Mouse (Mus musculus) heart, postnatal 10 days (tissue): ENCODE results near the gene Hoxc10. TPM values are rescaled to one million over a fixed set of nuclear protein-coding genes. Genes with fewer than 3 reads are reported as not detected.
A peak's percentile ranks its signal among the peaks of the same experiment; 100 is the strongest.

Experiments
- DNase-seq, 2 experiments: peaks; one replicate each; pipeline ENCODE4 v3.0.0; 2021
- intact Hi-C: fragments of 180-260 bp; cut with DNase I; formaldehyde crosslinking; loops from one replicate; pipeline ENCODE4 v1.15.1; 2025
- total RNA-seq, 2 experiments: library from RNA; stranded (reverse); gene quantifications; 2 replicates each; pipeline ENCODE4 v1.2.3; 2021

Hoxc10 gene
- total RNA-seq, 2 experiments from 2014 or later: not detected

DNA sequence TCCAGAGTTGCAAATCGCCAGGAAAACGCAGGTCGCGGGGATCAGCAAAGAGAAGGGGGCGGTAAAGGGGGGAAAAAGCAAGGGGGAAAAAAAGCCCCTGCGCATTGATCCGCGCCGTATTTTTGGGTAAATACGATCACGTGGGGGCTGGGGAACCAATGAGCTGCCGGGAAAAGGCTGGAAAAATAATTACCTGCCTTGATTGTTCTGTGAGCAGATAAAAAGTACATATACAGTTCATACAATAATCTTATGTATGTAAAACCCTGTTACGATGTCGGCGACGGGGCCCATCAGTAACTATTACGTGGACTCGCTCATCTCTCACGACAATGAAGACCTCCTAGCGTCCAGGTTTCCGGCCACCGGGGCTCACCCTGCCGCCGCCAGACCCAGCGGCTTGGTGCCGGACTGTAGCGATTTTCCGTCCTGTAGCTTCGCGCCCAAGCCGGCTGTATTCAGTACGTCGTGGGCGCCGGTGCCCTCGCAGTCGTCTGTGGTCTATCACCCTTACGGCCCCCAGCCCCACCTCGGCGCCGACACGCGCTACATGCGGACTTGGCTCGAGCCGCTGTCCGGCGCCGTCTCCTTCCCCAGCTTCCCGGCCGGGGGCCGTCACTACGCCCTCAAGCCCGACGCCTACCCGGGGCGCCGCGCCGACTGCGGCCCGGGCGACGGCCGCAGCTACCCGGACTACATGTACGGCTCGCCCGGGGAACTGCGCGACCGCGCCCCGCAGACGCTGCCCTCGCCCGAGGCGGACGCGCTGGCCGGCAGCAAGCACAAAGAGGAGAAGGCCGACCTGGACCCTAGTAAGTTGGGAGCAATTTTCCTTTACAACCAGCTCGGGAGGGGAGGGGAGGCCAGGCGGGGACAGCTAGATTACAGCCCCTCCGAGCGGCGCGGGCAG lies 15.0 kb downstream of the Hoxc10 start:
- intact Hi-C loops: loop anchor here (10.0 kb wide), 1 partner anchor 333 kb away; the partner anchor contains the start of gene Gpr84

DNA sequence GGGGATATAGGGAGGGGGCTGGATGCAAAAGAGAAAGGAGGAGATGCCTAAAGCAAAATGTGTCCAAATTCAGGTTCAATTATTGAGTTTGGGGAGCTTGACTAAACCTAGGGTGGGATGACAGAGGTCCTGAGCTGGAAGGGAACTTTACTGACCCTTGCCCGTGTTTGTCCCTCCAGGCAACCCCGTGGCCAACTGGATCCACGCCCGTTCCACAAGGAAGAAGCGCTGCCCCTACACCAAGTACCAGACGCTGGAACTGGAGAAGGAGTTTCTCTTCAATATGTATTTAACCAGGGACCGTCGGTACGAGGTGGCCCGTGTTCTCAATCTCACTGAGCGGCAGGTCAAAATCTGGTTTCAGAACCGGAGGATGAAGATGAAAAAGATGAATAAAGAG lies 17.1 kb downstream of the Hoxc10 start:
- no peak for DNase-seq
- intact Hi-C loops: loop anchor here (10.0 kb wide), 1 partner anchor 331 kb away; the partner anchor contains the start of gene Gpr84

More for the DNA sequence above, 15.0 kb downstream of the Hoxc10 start:
- no peak for DNase-seq

DNA sequence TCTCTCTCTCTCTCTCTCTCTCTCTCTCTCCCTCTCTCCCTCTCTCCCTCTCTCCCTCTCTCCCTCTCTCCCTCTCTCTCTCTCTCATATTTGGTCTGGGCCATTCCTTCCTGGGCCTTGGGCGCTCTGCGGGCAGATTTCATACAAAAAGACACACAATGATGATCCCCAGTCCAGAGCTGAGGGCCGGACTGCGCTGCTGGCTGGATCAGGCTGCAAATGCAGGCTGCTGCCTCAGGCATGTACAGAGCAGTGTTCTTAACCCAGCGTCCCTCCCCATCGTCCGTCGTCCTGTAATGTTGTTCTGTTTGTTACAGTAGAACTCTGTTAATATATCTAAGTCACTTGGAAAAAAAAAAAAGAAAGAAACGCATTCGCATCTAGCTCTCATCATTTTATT lies 17.9 kb downstream of the Hoxc10 start:
- DNase-seq: no peak
- intact Hi-C loops: loop anchor here (10.0 kb wide), 1 partner anchor 330 kb away; the partner anchor contains the start of gene Gpr84

DNA sequence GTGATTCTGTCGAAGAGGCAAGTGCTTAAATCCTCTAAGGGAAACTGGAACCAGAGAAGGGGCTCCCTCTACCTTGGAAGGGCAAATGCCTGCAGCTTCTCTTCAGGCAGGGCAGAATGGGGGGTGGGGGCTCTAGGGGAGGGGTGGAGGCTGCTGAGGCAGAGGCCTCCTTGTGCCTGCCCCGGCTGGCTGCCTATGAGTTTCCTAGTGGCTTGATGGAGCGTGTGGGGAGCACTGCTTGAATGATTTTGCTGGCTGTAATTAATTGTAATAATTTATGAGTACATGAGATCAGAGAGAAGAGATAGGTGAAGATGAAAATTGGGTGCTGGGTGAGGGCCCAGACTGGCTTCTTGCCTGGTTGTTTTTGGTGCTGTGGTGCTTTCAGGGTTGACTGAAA lies 18.3 kb downstream of the Hoxc10 start:
- intact Hi-C loops: loop anchor here (10.0 kb wide), 1 partner anchor 330 kb away; the partner anchor contains the start of gene Gpr84
- no peak for DNase-seq

DNA sequence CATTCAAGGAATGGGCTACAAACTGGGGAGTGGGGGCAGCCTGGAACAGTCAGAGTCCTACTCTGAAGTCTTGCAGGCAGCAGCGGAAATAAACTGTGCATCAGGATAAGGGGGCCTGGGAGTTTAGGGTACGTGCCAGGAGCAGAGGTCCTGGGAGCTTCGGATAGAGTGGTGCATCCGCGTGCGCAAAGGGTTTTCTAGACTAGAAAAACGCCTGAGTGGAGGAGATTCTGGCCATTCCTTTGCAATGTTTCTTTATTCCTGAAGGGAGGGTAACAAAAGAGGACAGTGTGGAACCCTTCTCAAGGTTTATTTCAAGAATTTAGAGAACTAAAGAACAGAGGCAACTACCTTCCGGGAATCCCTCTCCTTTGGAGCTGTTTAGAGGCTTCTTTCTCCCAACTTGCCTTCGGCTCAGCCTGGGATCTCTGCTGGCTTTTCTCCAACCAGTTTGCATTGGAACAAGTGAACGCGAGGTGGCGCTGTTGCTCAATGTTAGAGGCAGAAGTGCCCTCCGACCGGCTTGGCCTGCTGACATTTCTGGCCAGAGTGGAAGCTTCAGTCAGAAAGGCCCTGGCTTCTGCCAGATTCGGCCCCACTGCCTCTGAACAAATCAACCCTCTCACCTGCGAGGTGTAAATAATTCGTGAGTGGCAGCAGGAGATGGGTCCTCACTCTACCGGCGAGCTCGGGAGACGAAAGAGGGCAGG lies 20.7 kb downstream of the Hoxc10 start:
- intact Hi-C loops: loop anchor here (1.0 to 10.0 kb wide), 2 partner anchors 190 to 328 kb away; partner anchors contain the start of gene Gpr84

DNA sequence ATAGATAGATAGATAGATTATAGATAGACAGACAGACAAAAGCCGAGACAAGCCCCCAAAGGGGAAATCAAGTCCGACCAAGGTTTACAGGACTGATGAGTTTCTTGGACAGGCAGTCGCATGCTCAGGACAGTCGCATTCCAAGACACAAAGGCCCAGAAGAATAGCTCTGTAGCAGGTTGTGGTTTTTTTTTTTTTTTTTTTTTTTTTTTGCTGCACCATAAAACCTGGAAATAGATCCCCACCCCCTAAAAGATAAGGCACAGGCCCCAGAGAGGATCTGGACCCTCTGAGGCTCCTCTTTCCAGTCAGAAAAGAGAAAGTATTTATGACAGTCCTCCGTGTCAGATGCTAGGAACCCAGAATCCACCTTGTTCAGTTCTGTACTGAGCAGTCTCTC lies 21.5 kb downstream of the Hoxc10 start:
- intact Hi-C loops: loop anchor here (10.0 kb wide), 1 partner anchor 327 kb away; the partner anchor contains the start of gene Gpr84
- DNase-seq: no peak

More for the DNA sequence above, 20.7 kb downstream of the Hoxc10 start:
- peak; percentile 93 to 98 for DNase-seq

DNA sequence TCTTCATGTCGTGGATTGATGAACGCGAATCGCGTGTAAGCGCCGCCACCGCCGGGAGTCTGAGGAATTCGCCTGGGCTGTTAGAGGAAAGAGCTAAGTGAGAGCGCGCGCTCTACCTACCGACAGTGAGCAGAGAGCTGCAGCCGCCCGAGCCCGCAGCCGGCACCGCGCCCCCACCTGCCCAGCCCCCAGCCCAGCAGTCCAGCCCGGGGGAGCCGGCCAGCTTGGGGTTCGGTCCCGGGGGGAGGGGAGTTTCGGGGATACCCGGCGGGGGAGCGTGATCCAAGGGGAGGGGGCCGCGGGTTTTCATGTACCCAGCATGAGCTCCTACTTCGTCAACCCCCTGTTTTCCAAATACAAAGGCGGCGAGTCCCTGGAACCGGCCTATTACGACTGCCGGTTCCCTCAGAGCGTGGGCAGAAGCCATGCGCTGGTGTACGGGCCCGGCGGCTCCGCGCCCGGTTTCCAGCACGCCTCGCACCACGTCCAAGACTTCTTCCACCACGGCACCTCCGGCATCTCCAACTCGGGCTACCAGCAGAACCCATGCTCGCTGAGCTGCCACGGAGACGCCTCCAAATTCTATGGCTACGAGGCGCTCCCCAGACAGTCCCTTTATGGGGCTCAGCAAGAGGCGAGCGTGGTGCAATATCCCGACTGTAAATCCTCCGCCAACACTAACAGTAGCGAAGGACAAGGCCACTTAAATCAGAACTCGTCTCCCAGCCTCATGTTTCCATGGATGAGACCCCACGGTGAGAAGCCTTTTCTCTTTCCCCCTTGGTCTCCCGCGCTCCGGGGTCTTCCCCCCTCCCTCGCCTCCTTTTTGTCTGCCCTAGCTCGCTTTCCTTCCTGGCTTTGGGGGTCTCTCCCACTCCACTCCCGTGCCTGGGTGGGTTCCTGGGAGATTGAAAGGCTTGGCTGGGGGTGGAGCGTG lies 24.1 kb downstream of the Hoxc10 start, which contains the start of gene Hoxc8:
Gene Hoxc8 (plus strand): TSS at position 147 of the 937 bp plus-strand sequence.
- no peak for DNase-seq
- intact Hi-C loops: no loop called here

DNA sequence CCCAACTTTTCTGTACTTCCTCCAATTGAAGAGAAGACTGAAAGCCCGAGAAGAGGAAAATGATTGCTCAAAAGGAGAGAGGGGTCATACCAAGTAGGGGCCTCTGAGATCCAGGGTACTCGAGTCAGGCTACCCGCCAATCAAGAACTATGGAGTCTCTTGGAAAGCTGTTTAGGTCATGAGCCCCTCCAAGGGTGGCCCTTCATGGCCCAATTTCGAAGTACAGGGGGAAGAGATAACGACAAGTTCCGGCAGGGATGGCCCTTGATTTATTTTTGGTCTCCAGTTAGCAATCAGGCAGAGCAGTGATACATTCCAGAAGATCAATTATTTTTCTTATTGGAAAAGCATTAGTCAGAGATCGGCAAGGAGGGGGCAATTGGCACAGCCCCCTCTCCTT lies 25.2 kb downstream of the Hoxc10 start:
- no peak for DNase-seq
- intact Hi-C loops: no loop called here

DNA sequence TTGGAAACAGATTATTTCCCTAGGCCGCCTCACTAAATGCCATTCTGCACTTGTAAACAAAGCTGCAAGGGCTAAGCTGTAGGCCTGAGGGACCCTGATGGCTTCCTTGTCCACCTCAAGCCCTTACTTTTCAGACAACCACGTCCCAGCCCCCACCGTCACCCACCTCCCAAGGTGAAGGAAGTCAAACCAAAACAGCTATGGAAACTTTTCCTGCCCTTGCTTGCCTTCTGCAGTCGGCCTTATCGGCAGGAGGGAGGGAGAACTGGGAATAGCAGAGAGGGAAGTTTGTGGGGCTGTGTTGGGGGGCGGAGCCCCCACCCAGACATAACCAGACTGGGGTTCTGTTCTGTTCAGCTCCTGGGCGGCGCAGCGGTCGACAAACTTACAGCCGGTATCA lies 25.6 kb downstream of the Hoxc10 start:
- DNase-seq: no peak
- intact Hi-C loops: no loop called here

DNA sequence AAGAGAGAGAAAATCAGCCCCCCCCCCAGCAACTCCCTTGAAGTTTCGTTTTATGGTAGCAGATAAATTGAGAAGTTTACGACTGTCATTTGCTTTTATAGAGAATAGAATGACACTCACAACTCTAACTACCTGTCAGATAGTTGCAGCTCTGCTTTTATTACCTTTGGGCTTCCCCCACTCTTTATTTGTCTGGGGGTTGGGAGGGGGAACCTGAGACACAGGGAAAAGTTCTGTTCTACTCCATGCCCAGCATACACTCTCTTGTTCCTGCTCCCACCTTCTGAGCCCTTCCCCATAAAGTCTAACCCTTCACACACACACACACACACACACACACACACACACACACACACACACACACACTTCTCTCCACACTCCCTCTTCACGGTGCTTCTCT lies 26.3 kb downstream of the Hoxc10 start:
- DNase-seq: no peak
- intact Hi-C loops: no loop called here

DNA sequence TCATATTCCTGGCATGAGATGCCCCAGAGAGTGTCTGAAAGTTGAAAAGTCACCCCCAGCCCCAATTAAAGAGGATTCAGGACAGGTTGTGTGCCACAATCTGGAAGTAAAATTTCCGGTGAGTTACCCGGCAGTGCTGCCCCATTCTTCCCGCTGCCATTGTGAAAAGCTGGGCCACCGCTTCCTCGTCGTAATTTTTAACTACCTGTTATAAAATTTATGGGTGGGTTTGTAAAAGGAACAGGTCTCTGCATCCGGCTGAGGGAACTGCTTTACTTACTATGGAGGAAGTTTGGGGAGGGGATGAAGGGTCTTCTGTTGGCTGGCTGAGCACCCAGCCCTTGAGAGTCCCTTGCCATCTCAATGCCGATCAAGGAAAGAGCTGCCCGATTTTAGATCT lies 30.0 kb downstream of the Hoxc10 start:
- intact Hi-C loops: no loop called here

DNA sequence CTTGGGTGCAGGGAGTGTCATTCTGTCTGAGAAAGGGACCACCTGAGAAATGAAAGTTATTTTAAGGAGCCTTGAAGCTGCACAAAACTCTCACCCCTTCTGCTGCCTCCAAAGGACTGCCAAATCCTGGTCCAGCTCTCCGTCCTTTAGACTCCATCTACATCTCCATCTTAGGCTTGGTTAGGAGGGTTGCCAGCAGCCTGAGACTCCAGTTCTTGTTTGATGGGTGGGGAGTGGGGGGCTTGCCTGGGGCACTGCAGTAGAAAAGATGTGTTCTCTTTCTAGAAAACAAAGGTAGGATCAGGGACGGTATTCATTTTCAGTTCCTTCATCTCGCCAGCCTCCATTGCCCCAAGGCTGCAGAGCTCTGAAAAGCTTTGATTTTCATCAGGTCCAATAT lies 30.8 kb downstream of the Hoxc10 start:
- intact Hi-C loops: no loop called here

More for the DNA sequence above, 30.0 kb downstream of the Hoxc10 start:
- DNase-seq: no peak

DNA sequence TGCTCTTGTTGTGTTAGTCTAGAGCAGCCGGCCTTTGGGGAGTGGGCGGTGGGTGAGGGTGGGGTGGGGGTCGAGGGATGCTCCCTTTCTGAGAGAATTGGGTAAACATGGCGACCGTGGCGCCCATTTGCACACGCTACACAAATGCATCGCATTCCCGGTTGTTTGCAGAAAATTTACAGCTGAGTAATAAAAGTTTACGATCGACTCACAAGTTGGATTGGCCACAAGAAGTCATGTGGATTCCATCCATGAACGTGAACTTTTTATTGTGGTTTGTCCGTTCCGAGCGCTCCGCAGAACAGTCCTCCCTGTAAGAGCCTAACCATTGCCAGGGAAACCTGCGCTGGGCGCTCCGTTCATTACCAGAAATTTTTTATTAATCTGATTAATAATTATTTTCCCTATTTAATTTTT lies 31.4 kb downstream of the Hoxc10 start, which contains the start of gene Hoxc6:
Gene Hoxc6 (plus strand): TSS at position 319 of the 417 bp plus-strand sequence.
- intact Hi-C loops: no loop called here
- DNase-seq: no peak

More for the DNA sequence above, 30.8 kb downstream of the Hoxc10 start:
- DNase-seq: no peak

DNA sequence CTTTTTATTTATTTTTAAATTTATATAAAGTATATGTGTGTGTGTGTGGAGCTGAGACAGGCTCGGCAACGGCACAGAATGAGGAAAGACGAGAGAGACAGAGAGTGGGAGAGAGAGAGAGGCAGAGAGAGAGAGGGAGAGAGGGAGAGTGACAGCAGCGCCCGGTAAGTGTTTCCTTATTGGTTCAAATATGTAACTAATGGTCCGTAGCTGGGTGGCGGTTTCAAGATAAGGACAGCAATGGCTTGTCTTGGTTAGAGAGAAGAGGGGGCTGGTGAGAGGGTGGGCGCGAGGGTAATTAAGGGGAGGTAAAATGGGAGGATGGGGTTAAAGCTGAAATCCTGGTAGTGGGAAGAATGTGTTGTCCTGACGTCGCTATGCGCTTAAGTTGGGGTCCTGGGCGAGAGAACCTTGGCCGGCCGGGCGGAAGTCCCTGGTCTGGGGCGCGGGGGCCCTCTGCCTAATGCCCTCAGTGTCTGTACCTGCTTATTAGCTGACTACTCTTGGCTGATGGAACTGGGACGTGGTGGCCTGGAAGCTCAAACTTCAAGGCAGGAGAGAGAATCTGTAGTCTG lies 32.1 kb downstream of the Hoxc10 start:
- intact Hi-C loops: no loop called here
- DNase-seq: no peak

DNA sequence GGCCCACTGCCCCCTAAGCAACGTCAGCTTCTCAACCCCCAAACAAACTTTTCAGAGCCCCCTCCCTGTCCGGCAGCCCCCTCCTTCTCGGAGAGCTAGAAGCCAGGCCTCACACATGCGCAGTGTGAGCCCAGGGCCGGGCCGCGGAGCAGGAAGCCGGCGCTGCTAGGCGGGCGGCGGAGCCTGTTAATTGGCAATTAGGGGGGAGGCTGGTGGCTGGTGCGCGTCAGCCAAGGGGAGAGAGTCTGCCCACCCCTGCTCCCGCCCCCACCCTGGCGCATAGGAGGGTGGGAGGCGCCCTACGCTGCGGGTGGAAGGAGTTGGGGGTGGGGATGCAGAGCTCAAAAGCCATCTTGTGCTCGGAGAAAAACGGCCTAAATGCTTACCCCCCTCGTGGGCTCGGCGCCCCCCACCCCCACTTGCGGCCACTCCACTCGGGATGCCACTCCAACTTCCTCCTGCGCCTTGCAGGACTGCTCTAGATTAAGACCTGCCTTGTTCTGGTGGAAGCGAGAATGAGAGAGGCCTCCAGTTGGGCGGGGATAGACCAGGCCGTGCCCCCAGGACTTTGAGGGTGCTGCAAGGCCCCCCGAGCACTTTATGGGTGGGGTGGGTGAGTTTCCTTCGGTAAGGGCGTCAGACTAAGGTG lies 32.7 kb downstream of the Hoxc10 start:
- intact Hi-C loops: no loop called here
- peak; percentile 64 to 70 for DNase-seq

DNA sequence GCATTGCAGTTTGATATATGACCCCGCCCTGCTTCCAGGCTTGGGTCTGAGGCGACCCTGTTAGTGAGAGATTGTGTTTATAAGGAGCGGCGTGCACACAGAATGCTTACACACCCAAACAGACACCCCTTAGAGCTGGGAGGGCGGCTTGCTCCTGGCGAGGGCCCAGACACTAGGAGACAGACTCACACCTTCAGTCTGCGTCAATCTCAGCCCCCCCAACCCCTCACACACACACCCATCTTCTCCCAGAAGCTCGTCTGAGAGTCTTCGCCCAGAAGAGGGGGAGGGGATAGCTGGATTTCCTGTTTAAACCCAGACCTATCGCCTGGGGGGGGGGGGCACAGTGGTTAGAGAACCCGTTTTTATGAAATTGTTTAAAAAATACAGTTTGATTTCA lies 33.4 kb downstream of the Hoxc10 start:
- intact Hi-C loops: no loop called here
- DNase-seq: no peak

DNA sequence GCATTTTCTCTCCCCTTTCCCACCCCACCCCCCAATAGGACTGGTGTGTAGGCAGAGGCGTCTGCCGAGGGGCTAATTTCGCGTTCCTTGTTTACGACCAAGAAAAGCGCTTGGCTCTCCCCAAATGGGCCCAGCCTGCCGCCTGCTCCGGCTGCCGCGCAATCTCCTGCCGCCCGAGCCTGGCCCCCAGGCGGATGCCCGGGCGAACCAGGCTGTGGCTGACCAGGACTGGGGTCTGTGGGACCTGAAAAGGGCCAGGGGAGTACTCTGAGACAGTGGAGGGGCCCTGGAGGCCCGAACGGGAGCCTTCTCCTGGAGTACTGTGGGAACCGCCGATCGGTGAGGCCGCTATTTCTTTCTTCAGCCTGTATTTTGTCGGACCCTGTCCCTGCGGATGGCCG lies 33.9 kb downstream of the Hoxc10 start:
- intact Hi-C loops: no loop called here
- no peak for DNase-seq

DNA sequence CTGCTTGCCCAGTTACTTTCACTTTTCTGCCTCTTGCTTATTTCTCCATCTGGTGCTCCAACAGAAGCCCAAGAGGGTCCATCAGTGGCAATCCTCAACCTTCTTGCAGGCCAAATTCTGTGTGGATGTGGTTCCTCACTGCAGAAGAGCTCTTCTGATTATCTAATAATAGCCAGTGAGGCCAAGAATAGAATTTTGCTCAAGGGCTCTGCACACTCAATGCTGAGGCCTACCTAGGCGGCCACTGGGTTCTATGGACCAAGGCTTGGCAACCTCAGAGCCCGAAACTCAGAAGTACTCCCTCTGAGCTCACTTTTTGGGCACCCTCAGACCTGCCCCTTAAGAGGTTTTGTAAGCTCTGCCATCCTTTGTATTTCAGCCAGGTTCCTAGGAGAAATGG lies 34.8 kb downstream of the Hoxc10 start:
- intact Hi-C loops: no loop called here

DNA sequence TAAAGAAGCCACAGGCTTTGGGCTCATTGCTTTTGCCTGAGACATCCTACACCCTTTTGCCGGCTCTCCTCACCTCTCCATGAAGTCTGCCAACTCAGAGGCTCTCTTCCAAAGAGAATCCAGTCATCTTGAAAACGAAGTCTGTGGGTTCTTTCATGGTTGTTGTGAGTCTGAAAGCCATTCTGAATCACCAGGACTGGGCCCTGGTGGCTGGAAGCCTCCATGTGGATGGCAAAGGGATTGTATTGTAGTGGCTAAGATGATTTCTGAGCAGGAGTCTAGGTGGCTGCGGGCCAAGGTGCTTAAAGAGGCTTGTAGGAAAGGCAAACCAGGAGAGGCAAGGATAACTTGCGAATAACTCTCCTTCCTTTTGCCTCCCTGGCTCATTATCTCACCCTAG lies 35.6 kb downstream of the Hoxc10 start:
- intact Hi-C loops: no loop called here
- DNase-seq: no peak

More for the DNA sequence above, 34.8 kb downstream of the Hoxc10 start:
- no peak for DNase-seq
